Mouse (Mus musculus) hematopoietic stem cell, adult 5-6 weeks (primary cell): ENCODE measurements around the gene Serpina11. TPM values are rescaled to one million over a fixed set of nuclear protein-coding genes. Genes with fewer than 3 reads are reported as not detected.

Experiments
- ATAC-seq, 2 experiments: fragments of 125-278 bp in 1 of 2; replicated peaks in 1 of 2; 2 replicates each; pipeline ENCODE4 v1.8.0; 2016 to 2017; ENCODE audit warnings: inconsistent platforms in 2 of 2, mild to moderate bottlenecking in 2 of 2, moderate number of reproducible peaks in 2 of 2, low read depth in 1 of 2, moderate TSS enrichment in 1 of 2; ENCODE audit not compliant: low FRiP score in 2 of 2, poor library complexity in 2 of 2, severe bottlenecking in 2 of 2, insufficient read depth in 1 of 2, low TSS enrichment in 1 of 2
- total RNA-seq: library from RNA; stranded (forward); fragments of 172-1452, 232-1000 nt; gene quantifications from 2 replicates; pipeline ENCODE4 v1.2.3, GENCODE M21; 2017

Gene Serpina11
- 1.1 TPM in 1 of 2 replicates, not detected in the other for total RNA-seq

- ATAC-seq, result no peak
These were observed at the start of gene Serpina11 for GRCm38 (mm10) chr12:103989857-103990256. Serpina11 (minus strand) TSS chr12:103989957.

DNA sequence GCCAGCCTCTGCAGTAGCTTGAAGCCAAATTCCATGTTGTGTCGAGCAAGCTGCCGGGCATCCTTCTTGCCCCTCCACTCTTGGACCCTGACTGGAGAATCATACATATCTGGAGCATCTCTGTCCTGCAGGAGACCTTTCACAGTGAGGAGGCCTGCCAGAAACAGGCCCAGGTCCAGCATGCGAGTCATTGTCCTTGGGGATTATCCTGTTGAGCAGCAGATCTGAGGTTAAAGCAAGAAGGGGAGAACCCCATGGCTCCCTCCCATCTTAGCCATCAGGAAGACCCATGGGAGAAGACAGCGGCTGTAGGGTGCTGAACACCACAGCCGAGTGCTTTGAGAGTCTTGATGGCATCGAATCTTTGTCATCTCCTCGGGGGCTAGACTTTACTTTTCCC lies 48.4 kb upstream of the Serpina11 start:
- no peak for ATAC-seq

DNA sequence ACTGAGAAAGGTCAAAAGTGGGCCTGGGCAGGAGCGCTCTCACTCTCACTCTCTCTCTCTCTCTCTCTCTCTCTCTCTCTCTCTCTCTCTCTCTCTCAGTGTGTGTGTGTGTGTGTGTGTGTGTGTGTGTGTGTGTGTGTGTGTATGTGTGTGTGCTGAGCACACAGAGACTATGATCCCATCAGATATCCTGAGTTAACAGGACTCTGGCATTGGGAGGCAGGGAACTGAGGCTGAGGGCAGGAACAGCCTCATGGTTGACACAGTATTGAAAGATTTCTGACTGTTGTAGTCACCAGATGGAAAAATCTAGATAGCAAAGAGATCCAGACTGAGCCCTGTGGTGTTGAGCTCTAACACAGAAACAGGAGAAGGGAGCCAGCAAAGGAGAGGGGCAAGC lies 44.0 kb upstream of the Serpina11 start:
- ATAC-seq, result no peak

- ATAC-seq, result peak; percentile 69 to 78
These were observed 40.2 kb upstream of the Serpina11 start for GRCm38 (mm10) chr12:104029986-104030385.

GRCm38 (mm10) chr12:104015280-104015679 lies 25.5 kb upstream of the Serpina11 start:
- 0 out of 4 replicates have a peak, but pooled peaks of 1 of the 2 experiments have one; percentile 36 for ATAC-seq

- no peak for ATAC-seq
These were observed 23.9 kb upstream of the Serpina11 start, which contains the start of gene Serpina9 for GRCm38 (mm10) chr12:104013620-104014019. Serpina9 (minus strand) TSS chr12:104013755.

DNA sequence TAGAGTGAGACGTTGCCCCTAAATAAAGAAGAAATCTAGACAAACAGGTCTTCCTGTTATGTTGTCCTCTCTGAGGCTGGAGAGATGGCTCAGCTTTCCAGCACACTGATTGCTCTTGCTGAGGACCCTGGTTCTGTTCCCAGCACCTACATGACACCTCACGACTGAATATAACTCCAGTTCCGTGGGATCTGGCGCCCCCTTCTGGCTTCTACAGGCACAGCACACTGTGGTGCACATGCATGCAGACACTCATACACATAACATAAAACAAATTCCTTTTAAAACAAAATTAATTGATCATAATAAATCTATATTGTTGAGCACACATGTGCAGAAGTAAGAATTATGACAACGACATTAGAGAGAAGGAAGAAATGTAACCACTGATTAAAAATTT lies 14.9 kb upstream of the Serpina11 start:
- ATAC-seq, result no peak

DNA sequence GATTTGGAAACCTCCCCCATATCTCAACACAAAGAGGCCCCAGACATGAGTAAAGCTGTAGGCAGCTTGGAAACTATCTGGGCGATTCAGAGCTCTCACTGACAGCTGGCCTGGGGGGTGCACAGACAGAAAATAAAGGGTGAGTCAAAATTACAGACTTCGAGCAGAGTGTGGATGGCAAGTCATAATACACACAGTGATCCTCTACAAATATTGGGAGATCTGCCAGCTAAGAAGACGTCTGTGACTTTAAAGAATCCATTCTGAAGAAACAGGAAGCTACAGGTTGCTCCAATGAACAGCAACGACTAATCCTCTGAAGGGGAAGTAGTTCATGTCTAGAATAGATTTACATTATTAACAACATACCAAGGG lies 13.5 kb upstream of the Serpina11 start:
- peak; percentile 37 to 70; a peak in 3 of 4 replicates for ATAC-seq

DNA sequence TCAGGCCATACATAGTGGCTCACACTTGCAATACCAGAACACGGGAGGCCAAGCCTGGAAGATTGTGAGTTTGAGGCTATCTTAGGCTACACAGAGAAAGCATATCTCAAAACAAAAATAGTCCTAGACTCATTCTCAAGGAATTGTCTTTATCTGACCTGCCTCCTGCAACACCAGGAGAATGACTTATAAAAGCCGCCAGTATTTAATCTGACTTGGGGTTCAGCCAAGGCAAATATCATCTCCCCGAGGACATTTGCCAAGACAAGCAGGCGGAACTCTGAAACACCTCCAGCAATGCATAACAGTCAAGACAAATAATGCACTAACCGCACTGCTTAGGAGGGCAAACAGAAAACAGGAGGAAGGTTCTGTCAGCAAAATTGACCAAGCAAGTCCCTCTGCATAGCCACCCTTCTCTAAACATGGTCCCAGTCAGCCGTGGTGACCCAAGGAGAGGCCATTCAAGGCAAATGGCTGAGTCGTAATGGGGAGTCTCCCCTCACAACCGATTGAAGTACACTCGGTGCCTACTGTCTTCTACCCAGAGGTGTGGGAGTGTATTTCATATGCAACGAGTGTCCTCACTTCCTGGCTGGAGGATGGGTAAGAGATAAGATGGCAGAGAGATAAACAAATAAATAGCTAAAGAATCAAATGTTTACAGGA lies 12.9 kb upstream of the Serpina11 start:
- ATAC-seq, result no peak

- ATAC-seq, result peak; percentile 29 to 42; a peak in 1 of 4 replicates
These were observed 10.8 kb upstream of the Serpina11 start for GRCm38 (mm10) chr12:104000594-104000993.

- ATAC-seq, result no peak
These were observed 9.9 kb upstream of the Serpina11 start for GRCm38 (mm10) chr12:103999611-104000010.

DNA sequence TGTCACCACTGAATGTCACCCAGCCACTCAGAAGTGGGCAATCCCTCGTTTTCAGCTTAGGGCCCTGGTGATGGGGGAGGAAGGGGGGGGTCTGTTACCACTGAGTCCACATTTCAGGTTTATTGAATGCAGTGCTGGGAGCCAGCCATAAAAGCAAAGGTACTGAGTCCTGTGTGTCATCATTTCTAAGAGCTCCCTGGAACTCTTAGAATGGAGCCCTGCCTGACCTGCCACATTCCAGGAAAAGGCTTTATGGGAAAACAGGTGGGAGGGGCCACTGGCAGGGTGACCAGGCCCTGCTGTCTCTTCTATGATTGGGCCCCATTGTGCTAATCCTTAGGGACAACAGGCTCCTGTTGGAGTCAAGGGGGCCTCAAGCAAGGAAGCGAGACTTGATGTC lies 6.8 kb upstream of the Serpina11 start:
- ATAC-seq, result no peak

DNA sequence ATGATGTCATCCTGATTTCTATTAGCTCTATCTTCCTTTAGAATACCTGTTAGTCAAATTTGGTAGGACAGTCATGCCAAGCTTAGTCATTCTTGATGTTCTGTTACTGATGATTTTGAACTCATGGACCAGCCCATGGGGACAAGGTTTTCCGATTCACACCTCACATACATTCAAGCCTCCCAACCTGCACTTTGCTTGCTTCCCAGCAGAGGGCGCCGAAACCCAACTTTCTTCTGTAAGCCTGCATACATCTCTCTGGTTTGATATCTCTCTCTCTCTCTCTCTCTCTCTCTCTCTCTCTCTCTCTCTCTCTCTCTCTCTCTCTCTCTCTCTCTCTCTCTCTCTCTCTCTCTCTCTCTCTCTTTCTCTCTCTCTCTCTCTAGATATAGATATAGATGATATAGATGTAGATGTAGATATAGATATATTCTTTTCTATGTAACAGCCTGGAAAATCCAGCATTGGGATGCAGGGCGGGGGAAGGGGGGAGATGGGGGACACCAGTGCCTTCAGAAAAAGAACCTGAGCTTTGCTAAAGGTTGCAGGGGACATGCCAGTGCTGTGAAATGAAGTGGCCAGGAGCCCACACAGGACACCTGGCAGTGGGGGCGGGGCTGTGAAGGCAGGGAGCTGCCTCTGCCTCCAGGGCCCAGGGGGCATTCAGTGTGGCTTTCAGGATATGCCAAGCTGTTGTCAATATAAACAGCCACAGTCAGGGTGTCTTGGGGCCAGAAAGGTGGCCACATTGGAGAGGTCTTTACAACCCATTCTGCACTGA lies 5.7 kb upstream of the Serpina11 start:
- peak; percentile 54 to 58; a peak in 2 of 4 replicates for ATAC-seq

- peak; percentile 40 to 67; a peak in 2 of 4 replicates for ATAC-seq
These were observed 3.2 kb upstream of the Serpina11 start for GRCm38 (mm10) chr12:103992945-103993344.

GRCm38 (mm10) chr12:103989514-103989767 lies 316 bp downstream of the Serpina11 start:
- no peak for ATAC-seq

DNA sequence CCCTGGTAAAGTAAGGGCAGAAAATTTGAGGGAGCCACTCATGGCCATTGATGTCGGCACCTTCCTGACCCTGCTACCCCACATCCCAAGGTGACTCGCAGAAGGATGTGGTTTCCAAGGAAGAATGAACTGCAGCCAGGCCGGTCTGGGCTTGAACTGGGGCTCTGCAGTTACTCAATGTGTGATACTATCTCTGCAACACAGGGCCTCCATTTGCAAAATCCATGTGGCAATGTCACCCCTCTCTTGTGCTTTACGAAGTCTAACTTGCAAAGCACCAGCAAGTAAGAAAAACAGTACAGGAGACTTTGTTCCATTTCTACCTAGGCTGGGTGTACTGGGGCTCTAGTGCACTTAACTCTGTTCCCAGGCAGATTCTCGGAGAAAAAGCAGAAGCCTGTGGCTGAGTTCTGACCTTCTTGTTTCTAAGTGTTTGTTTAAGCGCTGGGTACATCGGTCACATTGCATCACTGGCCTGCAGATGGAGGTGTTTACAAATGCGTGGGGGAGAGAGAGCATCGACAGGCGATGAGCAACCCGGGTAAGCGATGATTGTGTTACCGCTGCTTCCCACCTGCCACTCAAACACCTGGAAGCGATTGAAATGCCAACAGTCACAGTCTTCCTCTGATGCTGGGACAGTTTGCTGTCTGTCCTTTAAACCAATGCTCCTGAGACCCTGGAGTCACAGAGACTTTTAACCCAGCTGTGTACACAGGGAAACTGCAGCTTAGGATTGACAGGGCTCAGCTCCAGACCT lies 823 bp downstream of the Serpina11 start:
- peak in 1 of 2 experiments; percentile 54; a peak in 1 of 4 replicates for ATAC-seq

DNA sequence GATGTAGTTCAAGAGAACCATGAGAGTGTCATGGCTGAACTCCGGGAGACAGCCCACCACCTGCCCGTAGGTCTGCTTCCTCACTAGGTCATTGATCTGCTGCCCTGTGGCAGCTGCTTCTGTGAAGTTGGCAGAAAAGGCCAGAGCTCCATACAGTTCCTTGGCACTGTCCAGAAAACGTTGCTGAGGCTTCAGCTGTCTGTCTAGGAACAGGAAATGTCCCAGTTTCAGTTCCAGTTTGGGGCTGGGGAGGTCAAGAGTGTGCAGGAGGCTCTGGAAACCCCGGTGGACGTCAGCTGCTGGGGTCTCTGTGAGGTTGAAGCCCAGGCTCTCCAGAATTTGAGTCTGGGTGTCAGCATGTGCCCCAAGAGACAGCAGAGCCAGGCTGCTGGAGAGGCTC lies 3.9 kb downstream of the Serpina11 start:
- ATAC-seq, result no peak; a peak in 1 of 4 replicates

- ATAC-seq, result no peak
These were observed 4.8 kb downstream of the Serpina11 start for GRCm38 (mm10) chr12:103984935-103985334.
